ENCODE assay signal across 15 mouse cellular contexts in the genomic region with DNA sequence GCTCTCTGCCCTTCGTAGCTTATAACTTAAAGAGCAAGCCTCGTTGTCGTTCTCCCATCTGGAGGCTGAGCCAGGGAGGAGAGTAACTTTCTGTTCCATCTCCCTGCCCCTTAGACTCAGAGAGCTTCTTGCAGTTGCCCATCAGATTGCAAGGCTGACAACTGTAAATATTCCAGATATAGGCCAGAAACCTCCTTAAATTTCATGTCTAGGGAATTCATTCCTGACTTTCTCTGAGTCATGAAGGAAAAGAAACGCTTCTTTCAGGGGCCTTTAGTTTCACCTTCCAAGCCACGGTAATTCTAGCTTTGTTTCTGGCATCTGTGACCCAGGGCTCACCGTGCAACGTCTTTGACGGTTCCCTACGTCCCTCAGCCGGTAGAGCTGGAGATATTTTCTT.
"Had no signal": no experiment of that assay in that cellular context is flagged by ENCODE, and none has a peak within 500 bp of the region (broad histone marks: within the 10 kb centered on the region; RNA-seq: fewer than 3 reads in every experiment).

No protein-coding gene starts in this region.

- H3K4me2 ChIP-seq: liver, embryonic 11.5 days; liver, embryonic 15.5 days; midbrain, embryonic 11.5 days; midbrain, embryonic 15.5 days; neural tube, embryonic 13.5 days had no signal

- H3K9me3 ChIP-seq: liver, embryonic 15.5 days; midbrain, embryonic 15.5 days; neural tube, embryonic 13.5 days had no signal

- H3K4me1 ChIP-seq: liver, embryonic 15.5 days; midbrain, embryonic 15.5 days had no signal

- H3K27me3 ChIP-seq: liver, embryonic 15.5 days; midbrain, embryonic 15.5 days; neural tube, embryonic 13.5 days had no signal

- ATAC-seq: lung, postnatal 0 days; midbrain, embryonic 15.5 days had no signal

- H3K9ac ChIP-seq: liver, embryonic 15.5 days; midbrain, embryonic 15.5 days; neural tube, embryonic 13.5 days had no signal

- H3K4me3 ChIP-seq: liver, embryonic 15.5 days; midbrain, embryonic 15.5 days; neural tube, embryonic 13.5 days had no signal

- H3K27ac ChIP-seq: kidney, postnatal 0 days; liver, embryonic 15.5 days; midbrain, embryonic 15.5 days; neural tube, embryonic 13.5 days had no signal

- DNase-seq: kidney, postnatal 36 days; layer of hippocampus, adult 9-11 months; lung, adult 2 months; lung, postnatal 4 days; retina, postnatal 1 day; right cerebral cortex, postnatal 14 days; thymus, adult 18-20 months; thymus, postnatal 14 days had no signal

- H3K36me3 ChIP-seq: liver, embryonic 15.5 days; midbrain, embryonic 15.5 days; neural tube, embryonic 13.5 days had no signal
